Mouse (Mus musculus): ENCODE data around the gene Dtnbp1. TPM values are rescaled to one million over a fixed set of nuclear protein-coding genes. Genes with fewer than 3 reads are reported as not detected.

The Dtnbp1 gene
- polyA plus RNA-seq, 1 experiment, result 107 TPM

DNA sequence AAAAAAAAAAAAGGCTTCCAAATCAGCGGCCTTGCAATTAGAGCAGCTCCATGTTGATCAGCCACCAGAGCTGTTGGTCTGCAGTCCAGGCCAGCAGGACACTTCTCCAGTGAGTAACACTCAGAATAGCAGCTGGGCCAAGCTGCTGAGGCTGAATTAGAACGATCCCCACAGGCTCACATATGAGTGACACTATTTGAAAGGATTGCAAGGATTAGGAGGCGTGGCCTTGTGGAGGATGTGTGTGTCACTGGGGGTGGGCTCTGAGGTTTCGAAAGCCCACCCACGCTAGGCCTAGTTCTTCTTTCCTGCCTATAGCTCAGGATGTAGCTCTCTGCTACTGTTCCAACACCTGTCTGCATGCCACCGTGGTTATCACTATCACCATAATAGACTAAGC, 46.2 kb downstream of the Dtnbp1 start:
- H3K4me3 ChIP-seq (ENCODE audit: insufficient read depth, low read length), result no peak overlapping the region
- TF ChIP-seq CTCF (IDR thresholded peaks at IDR 0.05; ENCODE audit: low read depth, low read length) (no peak), POLR2A (IDR thresholded peaks at IDR 0.05; ENCODE audit: borderline replicate concordance, low read depth, low read length) (no peak)
- H3K27ac ChIP-seq (ENCODE audit: insufficient read depth, low read depth, low read length), result no peak overlapping the region
- H3K4me1 ChIP-seq (ENCODE audit: control insufficient read depth, insufficient read depth, low read length), result peaks cover 13% of the 10 kb centered on the region

DNA sequence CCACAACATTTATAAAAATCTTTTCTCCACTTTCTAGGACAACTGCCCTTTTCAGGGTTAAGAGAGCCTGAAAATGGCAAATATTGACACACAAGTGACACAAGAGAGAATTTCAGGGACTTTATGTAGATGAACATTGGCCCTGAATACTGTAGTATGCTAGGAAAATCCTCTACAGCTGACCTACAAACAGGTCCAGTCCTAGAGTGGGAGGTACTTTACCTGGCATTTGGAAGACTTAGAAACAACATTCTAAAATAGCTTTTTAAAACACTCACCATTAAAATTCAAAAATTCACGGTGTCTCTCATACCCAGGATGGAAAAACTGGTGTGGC, 47.7 kb downstream of the Dtnbp1 start:
- Histone ChIP-seq H3K27ac (ENCODE audit: insufficient read depth, low read depth, low read length) (no peak overlapping the region), H3K4me3 (ENCODE audit: insufficient read depth, low read length) (no peak overlapping the region), H3K4me1 (ENCODE audit: control insufficient read depth, insufficient read depth, low read length) (peaks cover 16% of the 10 kb centered on the region)
- TF ChIP-seq CTCF (IDR thresholded peaks at IDR 0.05; ENCODE audit: low read depth, low read length) (no peak), POLR2A (IDR thresholded peaks at IDR 0.05; ENCODE audit: borderline replicate concordance, low read depth, low read length) (no peak)

GRCm38 (mm10) chr13:44953546-44954231, 48.3 kb downstream of the Dtnbp1 start:
- Histone ChIP-seq H3K4me3 (ENCODE audit: insufficient read depth, low read length) (no peak overlapping the region), H3K27ac (ENCODE audit: insufficient read depth, low read depth, low read length) (no peak overlapping the region), H3K4me1 (ENCODE audit: control insufficient read depth, insufficient read depth, low read length) (peaks cover 16% of the 10 kb centered on the region)
- TF ChIP-seq POLR2A (IDR thresholded peaks at IDR 0.05; ENCODE audit: borderline replicate concordance, low read depth, low read length), result no peak
- TF ChIP-seq CTCF (IDR thresholded peaks at IDR 0.05; ENCODE audit: low read depth, low read length), result no peak

- Histone ChIP-seq H3K27ac (ENCODE audit: insufficient read depth, low read depth, low read length) (0 out of 2 replicates have a peak overlapping the region, but pooled peaks have one; percentile 33), H3K4me3 (ENCODE audit: insufficient read depth, low read length) (no peak overlapping the region), H3K4me1 (ENCODE audit: control insufficient read depth, insufficient read depth, low read length) (peaks cover 16% of the 10 kb centered on the region)
- TF ChIP-seq CTCF (IDR thresholded peaks at IDR 0.05; ENCODE audit: low read depth, low read length), result no peak
- TF ChIP-seq POLR2A (IDR thresholded peaks at IDR 0.05; ENCODE audit: borderline replicate concordance, low read depth, low read length), result no peak
Observed at GRCm38 (mm10) chr13:44952393-44953086, 49.4 kb downstream of the Dtnbp1 start.

DNA sequence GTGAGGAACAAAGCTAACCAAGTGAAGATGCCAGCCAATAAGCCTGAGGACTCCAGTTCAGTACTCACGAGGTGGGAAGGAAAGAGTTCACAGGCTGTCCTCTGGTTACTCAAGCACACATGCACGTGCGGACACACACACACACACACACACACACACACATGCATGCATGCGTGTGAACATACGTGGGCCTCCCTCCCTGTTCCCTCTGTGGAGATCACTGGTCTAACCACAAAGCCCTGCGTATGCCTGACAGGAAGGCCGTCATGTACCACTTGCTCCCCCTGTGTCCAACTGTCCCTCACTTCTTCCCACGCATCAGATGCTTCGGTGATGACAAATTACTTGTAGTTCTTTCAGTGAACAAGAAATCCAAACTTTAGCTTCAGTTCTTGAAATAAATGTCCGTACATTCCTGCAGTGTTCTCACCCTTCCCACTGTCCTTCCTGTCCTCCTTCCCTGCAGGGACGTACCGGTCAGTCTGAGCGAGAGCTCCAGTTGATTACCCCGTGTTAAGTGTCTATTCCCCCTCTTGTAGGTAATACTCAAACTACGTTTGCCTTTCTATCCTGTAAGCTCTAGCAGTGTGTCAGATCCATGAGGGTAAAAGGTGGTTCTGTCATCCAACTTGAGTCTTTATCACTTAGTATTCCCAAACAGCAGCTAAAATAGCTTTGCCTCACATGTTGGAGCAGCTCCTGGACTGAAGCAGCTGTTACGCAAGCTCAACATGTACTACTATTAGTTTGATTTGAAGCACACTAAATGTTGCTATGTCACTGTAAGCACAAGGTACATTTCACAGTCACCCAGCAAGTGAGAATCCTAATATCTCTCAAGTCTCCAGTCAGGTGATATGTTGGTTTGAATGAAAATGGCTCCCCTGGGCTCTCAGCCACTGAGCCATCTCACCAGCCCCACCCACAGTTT, 53.4 kb downstream of the Dtnbp1 start:
- Histone ChIP-seq H3K4me3 (ENCODE audit: insufficient read depth, low read length) (no peak overlapping the region), H3K4me1 (ENCODE audit: control insufficient read depth, insufficient read depth, low read length) (peaks cover 16% of the 10 kb centered on the region), H3K27ac (ENCODE audit: insufficient read depth, low read depth, low read length) (no peak overlapping the region)
- TF ChIP-seq POLR2A (IDR thresholded peaks at IDR 0.05; ENCODE audit: borderline replicate concordance, low read depth, low read length), result no peak
- TF ChIP-seq CTCF (IDR thresholded peaks at IDR 0.05; ENCODE audit: low read depth, low read length), result no peak

- no peak for TF ChIP-seq CTCF (IDR thresholded peaks at IDR 0.05; ENCODE audit: low read depth, low read length)
- TF ChIP-seq POLR2A (IDR thresholded peaks at IDR 0.05; ENCODE audit: borderline replicate concordance, low read depth, low read length), result no peak
- Histone ChIP-seq H3K4me1 (ENCODE audit: control insufficient read depth, insufficient read depth, low read length) (peaks cover 7% of the 10 kb centered on the region), H3K4me3 (ENCODE audit: insufficient read depth, low read length) (no peak overlapping the region), H3K27ac (ENCODE audit: insufficient read depth, low read depth, low read length) (no peak overlapping the region)
Observed at GRCm38 (mm10) chr13:44946880-44947635, 54.9 kb downstream of the Dtnbp1 start.

- H3K27ac ChIP-seq (ENCODE audit: insufficient read depth, low read depth, low read length), result no peak overlapping the region
- no peak for TF ChIP-seq CTCF (IDR thresholded peaks at IDR 0.05; ENCODE audit: low read depth, low read length)
- no peak for TF ChIP-seq POLR2A (IDR thresholded peaks at IDR 0.05; ENCODE audit: borderline replicate concordance, low read depth, low read length)
- H3K4me3 ChIP-seq (ENCODE audit: insufficient read depth, low read length), result no peak overlapping the region
- peaks cover 18% of the 10 kb centered on the region for H3K4me1 ChIP-seq (ENCODE audit: control insufficient read depth, insufficient read depth, low read length)
Observed at GRCm38 (mm10) chr13:44943618-44944017, 58.3 kb downstream of the Dtnbp1 start.

GRCm38 (mm10) chr13:44939326-44940035, 62.5 kb downstream of the Dtnbp1 start:
- H3K4me3 ChIP-seq (ENCODE audit: insufficient read depth, low read length), result no peak overlapping the region
- peak overlapping the region; percentile 41; the same call in 1 of the 2 replicates for H3K27ac ChIP-seq (ENCODE audit: insufficient read depth, low read depth, low read length)
- no peak for TF ChIP-seq POLR2A (IDR thresholded peaks at IDR 0.05; ENCODE audit: borderline replicate concordance, low read depth, low read length)
- no peak for TF ChIP-seq CTCF (IDR thresholded peaks at IDR 0.05; ENCODE audit: low read depth, low read length)
- H3K4me1 ChIP-seq (ENCODE audit: control insufficient read depth, insufficient read depth, low read length), result peaks cover 41% of the 10 kb centered on the region

Measured in bone marrow macrophage, adult 2 months (primary cell).